ENCODE assay signal across 8 mouse cellular contexts in genomic region chr7:132804951-132805350, GRCm38 (mm10). TPM values are rescaled to one million over a fixed set of nuclear protein-coding genes. Genes with fewer than 3 reads are reported as not detected.
A peak's percentile ranks its signal among the peaks of the same experiment; 100 is the strongest.
DNase-seq lines count a peak whose midpoint lies in the region; ATAC-seq and TF ChIP-seq lines count a peak whose summit lies in the region.
"Had no signal": no experiment of that assay in that cellular context is flagged by ENCODE, and none has a peak within 500 bp of the region (broad histone marks: within the 10 kb centered on the region; RNA-seq: fewer than 3 reads in every experiment).

No protein-coding gene starts in this region.

- H3K36me3 ChIP-seq in intestine, postnatal 0 days (ENCODE audit: control insufficient read depth, insufficient read depth), result peaks cover 16% of the 10 kb centered on the region; the same call in 1 of the 2 replicates
- no peaks in the 10 kb centered on the region for H3K36me3 ChIP-seq in intestine, embryonic 16.5 days (ENCODE audit: control insufficient read depth, insufficient read depth, low read length)
- H3K36me3 ChIP-seq in macrophage (ENCODE audit: inconsistent target), result no peaks in the 10 kb centered on the region

- WGBS in intestine, postnatal 0 days, result 56% methylated on average over 5 of the region's 5 CpGs
- 76% methylated on average over 5 of the region's 5 CpGs for WGBS in intestine, embryonic 16.5 days
- 78% methylated on average over 5 of the region's 5 CpGs for WGBS in macrophage (ENCODE audit: missing documents)

- peak; percentile 51 for DNase-seq in cerebellum, adult 9-11 months
- no peak for DNase-seq in right cerebral cortex, adult 18-20 months
- DNase-seq in layer of hippocampus, postnatal 10 days (ENCODE audit: low spot score in 2 of 2), result no peak

- H3K9ac ChIP-seq in intestine, postnatal 0 days (ENCODE audit: low read depth, low read length), result no peak overlapping the region
- H3K9ac ChIP-seq in intestine, embryonic 16.5 days (ENCODE audit: low read depth, low read length), result no peak overlapping the region

- H3K4me2 ChIP-seq in intestine, postnatal 0 days (replicated peaks; ENCODE audit: low read depth), result no peak overlapping the region
- H3K4me2 ChIP-seq in intestine, embryonic 16.5 days (ENCODE audit: low read depth, low read length), result no peak overlapping the region

- H3K4me1 ChIP-seq in intestine, postnatal 0 days (replicated peaks; ENCODE audit: control insufficient read depth, insufficient read depth, low read length), result peaks cover 49% of the 10 kb centered on the region
- peaks cover 86% of the 10 kb centered on the region for H3K4me1 ChIP-seq in intestine, embryonic 16.5 days (ENCODE audit: control insufficient read depth, insufficient read depth, low read length)

- H3K9me3 ChIP-seq in intestine, postnatal 0 days (ENCODE audit: control insufficient read depth), result no peaks in the 10 kb centered on the region
- H3K9me3 ChIP-seq in intestine, embryonic 16.5 days (ENCODE audit: control insufficient read depth, low read length), result no peaks in the 10 kb centered on the region

- H3K4me3 ChIP-seq in intestine, postnatal 0 days (ENCODE audit: low read depth, low read length), result no peak overlapping the region
- no peak overlapping the region for H3K4me3 ChIP-seq in intestine, embryonic 16.5 days (ENCODE audit: low read length)
- no peak overlapping the region for H3K4me3 ChIP-seq in macrophage (ENCODE audit: inconsistent target)

- H3K27ac ChIP-seq in intestine, postnatal 0 days (ENCODE audit: low read depth, low read length), result peak overlapping the region; percentile 47; the same call in 1 of the 2 replicates
- H3K27ac ChIP-seq in intestine, embryonic 16.5 days (ENCODE audit: low read length), result no peak overlapping the region
- peak overlapping the region; percentile 75 for H3K27ac ChIP-seq in macrophage
- H3K27ac ChIP-seq: stomach, postnatal 0 days had no signal

- no peak for ATAC-seq in intestine, postnatal 0 days
- no peak for ATAC-seq in intestine, embryonic 16.5 days
- peak; percentile 38 for ATAC-seq in activated CD4-positive, CD25-positive, alpha-beta regulatory T cell, adult 4 months

- H3K79me2 ChIP-seq in macrophage (ENCODE audit: inconsistent target), result peaks cover 100% of the 10 kb centered on the region

- H3K27me3 ChIP-seq in intestine, postnatal 0 days (replicated peaks; ENCODE audit: control insufficient read depth, insufficient read depth, low read length), result no peaks in the 10 kb centered on the region
- no peaks in the 10 kb centered on the region for H3K27me3 ChIP-seq in intestine, embryonic 16.5 days (replicated peaks; ENCODE audit: control insufficient read depth, insufficient read depth, low read length)

- no peak for TF ChIP-seq CTCF in intestine, postnatal 0 days (IDR thresholded peaks at IDR 0.05; ENCODE audit: low read depth)

RNA-seq across cellular contexts. Expression of gene Fam53b, which starts 8.7 kb away (rescaled TPM):
- 13.5 and 17.3 TPM in 2 replicates for polyA plus RNA-seq in intestine, postnatal 0 days (2015; fragmentation: Nextera tagmentation; extraction: Ambion mirVana)
- 22.2 and 23.7 TPM in 2 replicates for polyA plus RNA-seq in intestine, embryonic 16.5 days (2015; fragmentation: Nextera tagmentation; extraction: Ambion mirVana)
- 10 to 100 TPM; 78.0 to 82.5 TPM for polyA plus RNA-seq in activated CD4-positive, CD25-positive, alpha-beta regulatory T cell, adult 4 months (2017; shearing (Covaris generic))
- 100 to 1,000 TPM in 13 of 26 experiments, 10 to 100 TPM in 13; 24.2 to 164 (median 103) TPM for total RNA-seq in macrophage (2018; cell fraction: chromatin; rRNA removed)
- 10 to 100 TPM; 11.4 to 67.0 (median 51.9) TPM for total RNA-seq in macrophage (2018; cell fraction: cytosol; rRNA removed)
- total RNA-seq in macrophage (2018; cell fraction: nucleus; rRNA removed), result 100 to 1,000 TPM in 8 of 26 experiments, 10 to 100 TPM in 18; 21.6 to 149 (median 81.0) TPM
- 28.5 to 45.3 TPM (median 29.8 TPM) in 3 replicates for polyA plus RNA-seq in macrophage (2018)
- total RNA-seq in layer of hippocampus, postnatal 10 days (2021), result 10 to 100 TPM; 17.1 to 17.2 TPM

RNA-seq across cellular contexts. Expression of gene Eef1akmt2, which starts 47.5 kb away (rescaled TPM):
- 34.3 and 37.8 TPM in 2 replicates for polyA plus RNA-seq in intestine, postnatal 0 days (2015; fragmentation: Nextera tagmentation; extraction: Ambion mirVana)
- 47.6 and 52.1 TPM in 2 replicates for polyA plus RNA-seq in intestine, embryonic 16.5 days (2015; fragmentation: Nextera tagmentation; extraction: Ambion mirVana)
- polyA plus RNA-seq in activated CD4-positive, CD25-positive, alpha-beta regulatory T cell, adult 4 months (2017; shearing (Covaris generic)), result 10 to 100 TPM; 59.5 to 60.2 TPM
- 10 to 100 TPM; 16.6 to 67.7 (median 39.8) TPM for total RNA-seq in macrophage (2018; cell fraction: chromatin; rRNA removed)
- total RNA-seq in macrophage (2018; cell fraction: cytosol; rRNA removed), result 10 to 100 TPM in 25 of 26 experiments, 1 to 10 TPM in 1; 9.6 to 21.4 (median 15.7) TPM
- 10 to 100 TPM; 12.7 to 46.5 (median 25.2) TPM for total RNA-seq in macrophage (2018; cell fraction: nucleus; rRNA removed)
- 15.2 to 18.8 TPM (median 17.1 TPM) in 3 replicates for polyA plus RNA-seq in macrophage (2018)
- 10 to 100 TPM; 37.9 to 42.1 TPM for total RNA-seq in layer of hippocampus, postnatal 10 days (2021)

RNA-seq across cellular contexts. Expression of gene Abraxas2, which starts 54.1 kb away (rescaled TPM):
- polyA plus RNA-seq in intestine, postnatal 0 days (2015; fragmentation: Nextera tagmentation; extraction: Ambion mirVana), result 26.0 and 27.1 TPM in 2 replicates
- 31.7 and 32.4 TPM in 2 replicates for polyA plus RNA-seq in intestine, embryonic 16.5 days (2015; fragmentation: Nextera tagmentation; extraction: Ambion mirVana)
- 10 to 100 TPM; 29.6 to 36.5 TPM for polyA plus RNA-seq in activated CD4-positive, CD25-positive, alpha-beta regulatory T cell, adult 4 months (2017; shearing (Covaris generic))
- total RNA-seq in macrophage (2018; cell fraction: chromatin; rRNA removed), result 100 to 1,000 TPM in 6 of 26 experiments, 10 to 100 TPM in 20; 38.2 to 126 (median 79.0) TPM
- total RNA-seq in macrophage (2018; cell fraction: cytosol; rRNA removed), result 10 to 100 TPM; 38.1 to 64.3 (median 54.7) TPM
- total RNA-seq in macrophage (2018; cell fraction: nucleus; rRNA removed), result 100 to 1,000 TPM in 1 of 26 experiments, 10 to 100 TPM in 25; 31.4 to 113 (median 66.4) TPM
- polyA plus RNA-seq in macrophage (2018), result 45.4 to 73.6 TPM (median 47.0 TPM) in 3 replicates
- 10 to 100 TPM; 28.2 to 31.6 TPM for total RNA-seq in layer of hippocampus, postnatal 10 days (2021)
